Mouse (Mus musculus): ENCODE measurements around the gene Chuk. TPM values are rescaled to one million over a fixed set of nuclear protein-coding genes. Genes with fewer than 3 reads are reported as not detected.
A peak's percentile ranks its signal among the peaks of the same experiment; 100 is the strongest.
"Not testable (repeated sequence)": the region's sequence is repeated elsewhere in the genome, so short reads cannot be mapped to it uniquely, and the experiment has no call there.

Gene Chuk
- 58.9 and 63.9 TPM in 2 replicates for total RNA-seq (2017)

- peak; percentile 97 to 98 for ATAC-seq (replicated peaks in 1 of 2; ENCODE audit: insufficient read depth in 1 of 2, low FRiP score in 2 of 2, low TSS enrichment in 1 of 2, low read depth in 1 of 2, poor library complexity in 2 of 2, severe bottlenecking in 2 of 2)
Measured at GRCm38 (mm10) chr19:44106831-44107660, at the start of gene Chuk. Chuk (minus strand) TSS chr19:44107480.

GRCm38 (mm10) chr19:44157005-44157404 lies 49.7 kb upstream of the Chuk start:
- no peak; a peak in 1 of 4 replicates for ATAC-seq (replicated peaks in 1 of 2; ENCODE audit: insufficient read depth in 1 of 2, low FRiP score in 2 of 2, low TSS enrichment in 1 of 2, low read depth in 1 of 2, poor library complexity in 2 of 2, severe bottlenecking in 2 of 2)

GRCm38 (mm10) chr19:44153781-44154180 lies 46.5 kb upstream of the Chuk start:
- no peak for ATAC-seq (replicated peaks in 1 of 2; ENCODE audit: insufficient read depth in 1 of 2, low FRiP score in 2 of 2, low TSS enrichment in 1 of 2, low read depth in 1 of 2, poor library complexity in 2 of 2, severe bottlenecking in 2 of 2)

GRCm38 (mm10) chr19:44148991-44149390 lies 41.7 kb upstream of the Chuk start:
- no peak for ATAC-seq (replicated peaks in 1 of 2; ENCODE audit: insufficient read depth in 1 of 2, low FRiP score in 2 of 2, low TSS enrichment in 1 of 2, low read depth in 1 of 2, poor library complexity in 2 of 2, severe bottlenecking in 2 of 2)

GRCm38 (mm10) chr19:44148345-44148744 lies 41.1 kb upstream of the Chuk start:
- ATAC-seq (replicated peaks in 1 of 2; ENCODE audit: insufficient read depth in 1 of 2, low FRiP score in 2 of 2, low TSS enrichment in 1 of 2, low read depth in 1 of 2, poor library complexity in 2 of 2, severe bottlenecking in 2 of 2), result no peak

GRCm38 (mm10) chr19:44146951-44147350 lies 39.7 kb upstream of the Chuk start:
- ATAC-seq (replicated peaks in 1 of 2; ENCODE audit: insufficient read depth in 1 of 2, low FRiP score in 2 of 2, low TSS enrichment in 1 of 2, low read depth in 1 of 2, poor library complexity in 2 of 2, severe bottlenecking in 2 of 2), result no peak

- ATAC-seq (replicated peaks in 1 of 2; ENCODE audit: insufficient read depth in 1 of 2, low FRiP score in 2 of 2, low TSS enrichment in 1 of 2, low read depth in 1 of 2, poor library complexity in 2 of 2, severe bottlenecking in 2 of 2), result 0 out of 4 replicates have a peak, but pooled peaks of 1 of the 2 experiments have one; percentile 4
Measured at GRCm38 (mm10) chr19:44146568-44146879, 39.2 kb upstream of the Chuk start.

GRCm38 (mm10) chr19:44145702-44146567 lies 38.7 kb upstream of the Chuk start, which contains the start of gene Bloc1s2:
Bloc1s2 (minus strand) TSS chr19:44146446.
- peak; percentile 74 to 81 for ATAC-seq (replicated peaks in 1 of 2; ENCODE audit: insufficient read depth in 1 of 2, low FRiP score in 2 of 2, low TSS enrichment in 1 of 2, low read depth in 1 of 2, poor library complexity in 2 of 2, severe bottlenecking in 2 of 2)

GRCm38 (mm10) chr19:44144366-44144765 lies 37.1 kb upstream of the Chuk start:
- ATAC-seq (replicated peaks in 1 of 2; ENCODE audit: insufficient read depth in 1 of 2, low FRiP score in 2 of 2, low TSS enrichment in 1 of 2, low read depth in 1 of 2, poor library complexity in 2 of 2, severe bottlenecking in 2 of 2), result peak; percentile 68 to 81

- no peak for ATAC-seq (replicated peaks in 1 of 2; ENCODE audit: insufficient read depth in 1 of 2, low FRiP score in 2 of 2, low TSS enrichment in 1 of 2, low read depth in 1 of 2, poor library complexity in 2 of 2, severe bottlenecking in 2 of 2)
Measured at GRCm38 (mm10) chr19:44135960-44136485, 28.7 kb upstream of the Chuk start.

- ATAC-seq (replicated peaks in 1 of 2; ENCODE audit: insufficient read depth in 1 of 2, low FRiP score in 2 of 2, low TSS enrichment in 1 of 2, low read depth in 1 of 2, poor library complexity in 2 of 2, severe bottlenecking in 2 of 2), result peak; percentile 86 to 90
Measured at GRCm38 (mm10) chr19:44135072-44135959, 28.0 kb upstream of the Chuk start, which contains the start of gene Cwf19l1. Cwf19l1 (minus strand) TSS chr19:44135876.

- no peak for ATAC-seq (replicated peaks in 1 of 2; ENCODE audit: insufficient read depth in 1 of 2, low FRiP score in 2 of 2, low TSS enrichment in 1 of 2, low read depth in 1 of 2, poor library complexity in 2 of 2, severe bottlenecking in 2 of 2)
Measured at GRCm38 (mm10) chr19:44132917-44133316, 25.6 kb upstream of the Chuk start.

- no peak for ATAC-seq (replicated peaks in 1 of 2; ENCODE audit: insufficient read depth in 1 of 2, low FRiP score in 2 of 2, low TSS enrichment in 1 of 2, low read depth in 1 of 2, poor library complexity in 2 of 2, severe bottlenecking in 2 of 2)
Measured at GRCm38 (mm10) chr19:44128560-44128959, 21.3 kb upstream of the Chuk start.

GRCm38 (mm10) chr19:44127729-44128497 lies 20.6 kb upstream of the Chuk start:
- ATAC-seq (replicated peaks in 1 of 2; ENCODE audit: insufficient read depth in 1 of 2, low FRiP score in 2 of 2, low TSS enrichment in 1 of 2, low read depth in 1 of 2, poor library complexity in 2 of 2, severe bottlenecking in 2 of 2), result no peak

GRCm38 (mm10) chr19:44121137-44121536 lies 13.9 kb upstream of the Chuk start:
- no peak for ATAC-seq (replicated peaks in 1 of 2; ENCODE audit: insufficient read depth in 1 of 2, low FRiP score in 2 of 2, low TSS enrichment in 1 of 2, low read depth in 1 of 2, poor library complexity in 2 of 2, severe bottlenecking in 2 of 2)

- ATAC-seq (replicated peaks in 1 of 2; ENCODE audit: insufficient read depth in 1 of 2, low FRiP score in 2 of 2, low TSS enrichment in 1 of 2, low read depth in 1 of 2, poor library complexity in 2 of 2, severe bottlenecking in 2 of 2), result not testable (repeated sequence)
Measured at GRCm38 (mm10) chr19:44120686-44121085, 13.4 kb upstream of the Chuk start.

All from hematopoietic stem cell, adult 5-6 weeks (primary cell).